Mouse (Mus musculus) forebrain, embryonic 15.5 days (tissue): ENCODE data around the gene Rassf7. TPM values are rescaled to one million over a fixed set of nuclear protein-coding genes. Genes with fewer than 3 reads are reported as not detected.

Source experiments
- ATAC-seq: fragments of 200-750 bp; cut with Nextera tagmentation; replicated peaks from 2 replicates; pipeline ENCODE4 v1.8.0; 2017; ENCODE audit warnings: mild to moderate bottlenecking, moderate TSS enrichment, moderate library complexity
- H3K27ac ChIP-seq: fragments of 300-500 bp; sonication (generic); replicated peaks from 2 replicates; pipeline ENCODE4 v1.5.1; 2015; ENCODE audit warnings: mild to moderate bottlenecking, inconsistent platforms
- H3K27me3 ChIP-seq: fragments of 300-500 bp; sonication (generic); 2 replicates; pipeline ENCODE4 v1.6.1; 2015; ENCODE audit warnings: inconsistent platforms
- H3K36me3 ChIP-seq: fragments of 300-500 bp; sonication (generic); 2 replicates; pipeline ENCODE4 v1.6.1; 2015; ENCODE audit warnings: mild to moderate bottlenecking, inconsistent platforms
- H3K4me1 ChIP-seq: fragments of 300-500 bp; sonication (generic); 2 replicates; pipeline ENCODE4 v1.6.1; 2015; ENCODE audit warnings: inconsistent platforms
- H3K4me2 ChIP-seq: fragments of 300-500 bp; sonication (generic); replicated peaks from 2 replicates; pipeline ENCODE4 v1.6.1; 2015; ENCODE audit warnings: mild to moderate bottlenecking, inconsistent platforms
- H3K4me3 ChIP-seq: fragments of 300-500 bp; sonication (generic); 2 replicates; pipeline ENCODE4 v1.5.1; 2015; ENCODE audit warnings: mild to moderate bottlenecking, inconsistent platforms
- H3K9ac ChIP-seq: fragments of 300-500 bp; sonication (generic); replicated peaks from 2 replicates; pipeline ENCODE4 v1.6.1; 2015; ENCODE audit warnings: mild to moderate bottlenecking, inconsistent platforms
- H3K9me3 ChIP-seq: fragments of 300-500 bp; sonication (generic); 2 replicates; pipeline ENCODE4 v1.6.1; 2016; ENCODE audit warnings: inconsistent platforms
- WGBS: fragments of 180-500 bp; shearing (Covaris S2); methylation state at CpG from one replicate; pipeline ENCODE4 v1.1.7; 2015; ENCODE audit warnings: mixed read lengths; 5-methylcytosine and 5-hydroxymethylcytosine counted together
- polyA plus RNA-seq: library from polyadenylated mRNA; unstranded; fragments of >200 nt; fragmentation: Nextera tagmentation; extraction: Ambion mirVana; gene quantifications from 2 replicates; pipeline ENCODE4 v1.2.1, GENCODE M21; 2015

Rassf7 gene
- polyA plus RNA-seq, 1 experiment from 2014 or later, result 26.9 TPM

- 81% methylated on average over 3 of the region's 3 CpGs for WGBS
- no peak overlapping the region for H3K4me3 ChIP-seq
- H3K9me3 ChIP-seq, result no peaks in the 10 kb centered on the region
- no peak for ATAC-seq
- no peak overlapping the region for H3K27ac ChIP-seq
- H3K36me3 ChIP-seq, result no peaks in the 10 kb centered on the region
- no peaks in the 10 kb centered on the region for H3K4me1 ChIP-seq
- H3K9ac ChIP-seq, result no peak overlapping the region
- no peaks in the 10 kb centered on the region for H3K27me3 ChIP-seq
- no peak overlapping the region for H3K4me2 ChIP-seq
Observed at GRCm38 (mm10) chr7:141204546-141204945, 11.1 kb upstream of the Rassf7 start.

DNA sequence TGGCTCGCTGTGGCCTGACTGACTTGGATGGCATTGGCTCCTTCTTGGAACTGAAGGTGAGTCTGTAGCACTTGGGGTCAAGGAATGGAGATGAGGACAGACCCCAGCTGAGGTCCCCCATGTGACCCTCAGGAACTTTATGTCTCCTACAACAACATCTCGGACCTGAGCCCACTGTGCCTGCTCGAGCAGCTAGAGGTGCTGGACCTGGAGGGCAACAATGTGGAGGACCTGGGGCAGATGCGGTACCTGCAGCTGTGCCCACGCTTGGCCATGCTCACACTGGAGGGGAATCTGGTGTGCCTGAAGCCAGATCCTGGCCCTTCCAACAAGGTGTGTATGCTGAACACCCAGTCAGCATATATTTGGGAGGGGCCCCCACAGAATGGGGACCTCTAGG lies 10.2 kb upstream of the Rassf7 start:
- Histone ChIP-seq H3K27me3 (no peaks in the 10 kb centered on the region), H3K4me1 (no peaks in the 10 kb centered on the region), H3K4me2 (no peak overlapping the region), H3K4me3 (no peak overlapping the region), H3K9ac (no peak overlapping the region), H3K27ac (no peak overlapping the region), H3K9me3 (no peaks in the 10 kb centered on the region), H3K36me3 (no peaks in the 10 kb centered on the region)
- ATAC-seq, result no peak
- 91% methylated on average over 5 of the region's 5 CpGs for WGBS

GRCm38 (mm10) chr7:141206182-141206937 lies 9.3 kb upstream of the Rassf7 start:
- Histone ChIP-seq H3K27ac (no peak overlapping the region), H3K27me3 (no peaks in the 10 kb centered on the region), H3K4me1 (no peaks in the 10 kb centered on the region), H3K9ac (no peak overlapping the region), H3K4me3 (no peak overlapping the region), H3K9me3 (no peaks in the 10 kb centered on the region), H3K36me3 (no peaks in the 10 kb centered on the region), H3K4me2 (no peak overlapping the region)
- WGBS, result 94% methylated on average over 18 of the region's 18 CpGs
- ATAC-seq, result no peak

GRCm38 (mm10) chr7:141209526-141209925 lies 6.1 kb upstream of the Rassf7 start:
- ATAC-seq, result no peak
- no peak overlapping the region for H3K4me2 ChIP-seq
- H3K4me1 ChIP-seq, result no peaks in the 10 kb centered on the region
- no peaks in the 10 kb centered on the region for H3K27me3 ChIP-seq
- H3K4me3 ChIP-seq, result no peak overlapping the region
- 76% methylated on average over 3 of the region's 3 CpGs for WGBS
- no peak overlapping the region for H3K27ac ChIP-seq
- no peaks in the 10 kb centered on the region for H3K9me3 ChIP-seq
- no peaks in the 10 kb centered on the region for H3K36me3 ChIP-seq
- H3K9ac ChIP-seq, result no peak overlapping the region

DNA sequence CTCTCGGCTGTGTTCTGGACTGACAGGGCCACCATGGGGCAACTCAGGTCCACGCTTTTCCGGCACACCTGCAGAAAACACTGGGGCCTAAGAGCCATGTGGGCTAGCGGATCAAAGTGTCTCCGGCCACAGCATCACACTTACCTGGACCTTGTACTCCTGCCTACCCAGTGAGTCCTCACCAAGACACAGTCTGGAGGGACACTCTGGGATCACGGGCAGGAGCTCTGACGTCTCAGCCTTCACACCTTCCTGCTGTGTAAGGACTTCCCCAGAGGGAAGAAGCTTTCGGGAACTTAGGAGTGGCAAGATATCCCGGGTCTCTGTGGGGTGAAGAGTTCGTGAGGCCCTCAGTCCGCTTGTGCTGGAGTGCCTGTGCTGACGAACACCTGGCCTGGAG lies 5.5 kb upstream of the Rassf7 start:
- Histone ChIP-seq H3K4me3 (no peak overlapping the region), H3K27ac (no peak overlapping the region), H3K27me3 (no peaks in the 10 kb centered on the region), H3K4me2 (no peak overlapping the region), H3K9ac (no peak overlapping the region), H3K36me3 (no peaks in the 10 kb centered on the region), H3K9me3 (no peaks in the 10 kb centered on the region), H3K4me1 (peaks cover 5% of the 10 kb centered on the region)
- no peak for ATAC-seq
- 87% methylated on average over 12 of the region's 12 CpGs for WGBS

DNA sequence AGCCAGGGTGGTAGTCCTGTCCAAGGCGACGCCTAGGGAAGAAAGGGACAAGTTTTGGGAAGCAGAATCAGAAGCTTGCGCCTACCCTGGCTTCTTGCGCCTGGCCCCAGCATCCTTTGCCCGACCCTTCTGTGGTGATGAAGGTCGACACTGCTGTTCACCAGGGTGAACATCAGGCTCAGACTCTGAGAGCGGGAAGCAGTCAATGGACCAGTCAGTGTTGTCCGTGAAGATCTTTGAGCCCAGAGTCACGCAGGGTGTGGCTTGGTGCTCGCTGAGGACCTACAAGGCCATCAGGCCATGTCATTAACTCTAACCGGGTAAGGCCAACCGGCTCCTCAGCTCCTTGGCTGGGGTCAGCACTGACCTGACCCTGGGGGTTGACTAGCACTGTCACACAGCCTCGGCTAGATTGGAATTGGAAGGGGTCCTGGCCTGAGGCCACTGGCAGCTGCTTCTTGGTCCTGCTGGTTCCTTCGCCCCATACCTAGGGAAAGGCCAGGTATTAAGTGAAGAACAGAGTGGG lies 5.0 kb upstream of the Rassf7 start:
- H3K27me3 ChIP-seq, result no peaks in the 10 kb centered on the region
- H3K4me3 ChIP-seq, result no peak overlapping the region
- H3K36me3 ChIP-seq, result no peaks in the 10 kb centered on the region
- 91% methylated on average over 14 of the region's 14 CpGs for WGBS
- no peak overlapping the region for H3K4me2 ChIP-seq
- no peaks in the 10 kb centered on the region for H3K9me3 ChIP-seq
- H3K4me1 ChIP-seq, result peaks cover 7% of the 10 kb centered on the region
- H3K27ac ChIP-seq, result no peak overlapping the region
- H3K9ac ChIP-seq, result no peak overlapping the region
- no peak for ATAC-seq

GRCm38 (mm10) chr7:141213133-141213532 lies 2.5 kb upstream of the Rassf7 start:
- Histone ChIP-seq H3K9me3 (no peaks in the 10 kb centered on the region), H3K36me3 (no peaks in the 10 kb centered on the region), H3K27me3 (no peaks in the 10 kb centered on the region), H3K4me2 (no peak overlapping the region), H3K4me1 (peaks cover 19% of the 10 kb centered on the region), H3K27ac (no peak overlapping the region), H3K9ac (no peak overlapping the region), H3K4me3 (no peak overlapping the region)
- no peak for ATAC-seq
- WGBS, result 88% methylated on average over 3 of the region's 3 CpGs

GRCm38 (mm10) chr7:141213605-141214235 lies 1.9 kb upstream of the Rassf7 start, which contains the start of gene Lmntd2:
Gene Lmntd2 (minus strand): TSS chr7:141214080.
- no peak for ATAC-seq
- WGBS, result 96% methylated on average over 11 of the region's 11 CpGs
- peak within 1 kb of the TSS; percentile 72 for H3K27ac ChIP-seq
- H3K27me3 ChIP-seq, result no peaks in the 10 kb centered on the region
- peak within 1 kb of the TSS; percentile 87 for H3K4me3 ChIP-seq
- H3K36me3 ChIP-seq, result no peaks in the 10 kb centered on the region; the same call in 1 of the 2 replicates
- no peaks in the 10 kb centered on the region for H3K9me3 ChIP-seq
- H3K4me2 ChIP-seq, result peak within 1 kb of the TSS; percentile 97
- H3K4me1 ChIP-seq, result peaks cover 19% of the 10 kb centered on the region
- H3K9ac ChIP-seq, result peak within 1 kb of the TSS; percentile 68

- H3K27ac ChIP-seq, result no peak overlapping the region; the same call in 1 of the 2 replicates
- no peak overlapping the region for H3K4me3 ChIP-seq
- H3K9me3 ChIP-seq, result no peaks in the 10 kb centered on the region
- H3K4me2 ChIP-seq, result no peak overlapping the region
- H3K4me1 ChIP-seq, result peaks cover 19% of the 10 kb centered on the region
- H3K36me3 ChIP-seq, result no peaks in the 10 kb centered on the region; the same call in 1 of the 2 replicates
- no peaks in the 10 kb centered on the region for H3K27me3 ChIP-seq
- H3K9ac ChIP-seq, result no peak overlapping the region
- ATAC-seq, result no peak
- WGBS, result 66% methylated on average over 3 of the region's 3 CpGs
Observed at GRCm38 (mm10) chr7:141214310-141214709, 1.4 kb upstream of the Rassf7 start.

GRCm38 (mm10) chr7:141215880-141216733 lies 447 bp downstream of the Rassf7 start:
- WGBS, result under 1% methylated on average over 42 of the region's 42 CpGs
- peak overlapping the region; percentile 68 for H3K9ac ChIP-seq
- H3K36me3 ChIP-seq, result no peaks in the 10 kb centered on the region; the same call in 1 of the 2 replicates
- peak overlapping the region; percentile 87 for H3K4me3 ChIP-seq
- H3K9me3 ChIP-seq, result no peaks in the 10 kb centered on the region
- H3K27me3 ChIP-seq, result no peaks in the 10 kb centered on the region
- H3K4me1 ChIP-seq, result peaks cover 24% of the 10 kb centered on the region
- peak; percentile 69 for ATAC-seq
- peak overlapping the region; percentile 97 for H3K4me2 ChIP-seq
- H3K27ac ChIP-seq, result peak overlapping the region; percentile 72

DNA sequence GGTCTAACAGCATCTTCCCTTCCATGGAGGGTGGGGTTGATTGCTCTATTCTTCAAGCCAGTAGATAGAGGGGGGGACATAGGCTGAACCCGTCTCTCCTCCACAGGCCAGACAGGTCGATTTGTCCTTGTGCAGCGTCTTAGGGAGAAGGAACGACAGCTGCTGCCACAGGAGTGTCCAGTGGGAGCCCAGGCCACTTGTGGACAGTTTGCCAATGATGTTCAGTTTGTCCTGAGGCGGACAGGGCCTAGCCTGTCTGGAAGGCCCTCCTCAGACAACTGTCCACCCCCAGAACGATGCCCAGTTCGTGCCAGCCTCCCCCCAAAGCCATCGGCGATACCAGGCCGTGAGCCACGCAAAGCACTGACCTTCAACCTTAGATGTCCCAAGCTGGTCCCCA lies 1.2 kb downstream of the Rassf7 start:
- peak overlapping the region; percentile 97; the same call in 1 of the 2 replicates for H3K4me2 ChIP-seq
- no peak overlapping the region for H3K27ac ChIP-seq
- H3K36me3 ChIP-seq, result no peaks in the 10 kb centered on the region; the same call in 1 of the 2 replicates
- no peak for ATAC-seq
- H3K9ac ChIP-seq, result 0 out of 2 replicates have a peak overlapping the region, but pooled peaks have one; percentile 68
- peak overlapping the region; percentile 87; the same call in 1 of the 2 replicates for H3K4me3 ChIP-seq
- no peaks in the 10 kb centered on the region for H3K9me3 ChIP-seq
- 88% methylated on average over 11 of the region's 11 CpGs for WGBS
- H3K4me1 ChIP-seq, result peaks cover 30% of the 10 kb centered on the region
- no peaks in the 10 kb centered on the region for H3K27me3 ChIP-seq
